Comparison of ENCODE assay signal across 8 mouse cellular contexts in genomic region chr9:107985131-107986119, GRCm38 (mm10). TPM values are rescaled to one million over a fixed set of nuclear protein-coding genes. Genes with fewer than 3 reads are reported as not detected.
DNase-seq lines count a peak whose midpoint lies in the region; ATAC-seq and TF ChIP-seq lines count a peak whose summit lies in the region.

TSS of gene Inka1 (minus strand) at chr9:107985879.

- ATAC-seq in heart, embryonic 14.5 days (ENCODE audit: insufficient number of reproducible peaks, insufficient read depth, low FRiP score, low read depth) = peak; percentile 55
- ATAC-seq in liver, embryonic 15.5 days (ENCODE audit: insufficient read depth) = peak; percentile 74
- ATAC-seq in neural tube, embryonic 11.5 days (ENCODE audit: insufficient read depth, low FRiP score, low TSS enrichment) = peak; percentile 84
- ATAC-seq in stomach, postnatal 0 days (ENCODE audit: low FRiP score, low TSS enrichment) = peak; percentile 67

- no peak for TF ChIP-seq EP300 in stomach, postnatal 0 days (optimal IDR thresholded peaks at IDR 0.05)

- H3K4me1 ChIP-seq in forebrain, embryonic 10.5 days = peaks cover 72% of the 10 kb centered on the region
- peaks cover 44 to 47% of the 10 kb centered on the region in 2 experiments for H3K4me1 ChIP-seq in heart, embryonic 14.5 days (ENCODE audit: control insufficient read depth in 2 of 2, insufficient read depth in 2 of 2, low read length in 2 of 2)
- peaks cover 81% of the 10 kb centered on the region for H3K4me1 ChIP-seq in liver, embryonic 15.5 days (replicated peaks)
- peaks cover 13% of the 10 kb centered on the region for H3K4me1 ChIP-seq in neural tube, embryonic 11.5 days (ENCODE audit: control insufficient read depth, insufficient read depth, low read length)
- H3K4me1 ChIP-seq in stomach, postnatal 0 days (replicated peaks; ENCODE audit: control insufficient read depth, insufficient read depth) = peaks cover 9% of the 10 kb centered on the region

- H3K4me2 ChIP-seq in heart, embryonic 14.5 days (ENCODE audit: low read length) = peak within 1 kb of the TSS; percentile 85
- peak within 1 kb of the TSS; percentile 92 for H3K4me2 ChIP-seq in liver, embryonic 15.5 days
- H3K4me2 ChIP-seq in neural tube, embryonic 11.5 days (ENCODE audit: low read depth) = peak within 1 kb of the TSS; percentile 79
- H3K4me2 ChIP-seq in stomach, postnatal 0 days (replicated peaks; ENCODE audit: low read depth) = peak within 1 kb of the TSS; percentile 80

- peak within 1 kb of the TSS; percentile 73 for H3K4me3 ChIP-seq in forebrain, embryonic 10.5 days
- H3K4me3 ChIP-seq in heart, embryonic 14.5 days (ENCODE audit: control insufficient read depth in 1 of 2, insufficient read depth in 1 of 2, low read depth in 1 of 2, low read length in 2 of 2) = peak within 1 kb of the TSS; percentile 60 to 84
- peak within 1 kb of the TSS; percentile 84 for H3K4me3 ChIP-seq in liver, embryonic 15.5 days (replicated peaks)
- H3K4me3 ChIP-seq in neural tube, embryonic 11.5 days (ENCODE audit: low read depth, low read length) = peak within 1 kb of the TSS; percentile 66
- H3K4me3 ChIP-seq in stomach, postnatal 0 days (ENCODE audit: low read depth, low read length) = peak within 1 kb of the TSS; percentile 64

- H3K27me3 ChIP-seq in forebrain, embryonic 10.5 days (ENCODE audit: poor library complexity, severe bottlenecking) = peaks cover 35% of the 10 kb centered on the region
- H3K27me3 ChIP-seq in heart, embryonic 14.5 days (ENCODE audit: control insufficient read depth, insufficient read depth, low read length) = no peaks in the 10 kb centered on the region
- H3K27me3 ChIP-seq in liver, embryonic 15.5 days = no peaks in the 10 kb centered on the region
- peaks cover 6% of the 10 kb centered on the region for H3K27me3 ChIP-seq in neural tube, embryonic 11.5 days (ENCODE audit: control insufficient read depth, insufficient read depth, low read length)
- no peaks in the 10 kb centered on the region for H3K27me3 ChIP-seq in stomach, postnatal 0 days (ENCODE audit: control insufficient read depth, insufficient read depth, low read length)

- DNase-seq in CD8-positive naive resting alpha-beta T cell, adult 2 months (ENCODE audit: low read depth in 2 of 2, low spot score in 2 of 2) = peak; percentile 80 to 87
- peak; percentile 84 for DNase-seq in c-Kit-positive CD71-negative TER-119-negative erythroid progenitor cells, embryonic 14.5 days (ENCODE audit: low read depth)
- DNase-seq in forebrain, embryonic 10.5 days (ENCODE audit: extremely low spot score, low spot score) = peak; percentile 86
- peak; percentile 96 for DNase-seq in kidney, postnatal 10 days
- DNase-seq in neural tube, embryonic 11.5 days (ENCODE audit: low spot score) = peak; percentile 88
- peak; percentile 88 for DNase-seq in stomach, postnatal 0 days (ENCODE audit: low spot score)

- under 1% methylated on average over 57 of the region's 58 CpGs for WGBS in forebrain, embryonic 10.5 days
- WGBS in heart, embryonic 14.5 days = under 1% methylated on average over 58 of the region's 58 CpGs
- under 1% methylated on average over 58 of the region's 58 CpGs for WGBS in liver, embryonic 15.5 days (ENCODE audit: insufficient replicate concordance)
- WGBS in neural tube, embryonic 11.5 days = under 1% methylated on average over 58 of the region's 58 CpGs
- WGBS in stomach, postnatal 0 days = under 1% methylated on average over 57 of the region's 58 CpGs

- no peaks in the 10 kb centered on the region for H3K36me3 ChIP-seq in forebrain, embryonic 10.5 days (replicated peaks)
- peaks cover 11% of the 10 kb centered on the region for H3K36me3 ChIP-seq in heart, embryonic 14.5 days (ENCODE audit: control insufficient read depth, insufficient read depth, low read length)
- H3K36me3 ChIP-seq in liver, embryonic 15.5 days (replicated peaks) = peaks cover 43% of the 10 kb centered on the region
- no peaks in the 10 kb centered on the region; the same call in 1 of the 2 replicates for H3K36me3 ChIP-seq in neural tube, embryonic 11.5 days (ENCODE audit: control insufficient read depth, insufficient read depth, low read length)
- no peaks in the 10 kb centered on the region for H3K36me3 ChIP-seq in stomach, postnatal 0 days (ENCODE audit: control insufficient read depth, insufficient read depth, low read length)

- peak within 1 kb of the TSS; percentile 88 for H3K27ac ChIP-seq in forebrain, embryonic 10.5 days
- H3K27ac ChIP-seq in heart, embryonic 14.5 days (replicated peaks in 1 of 2; ENCODE audit: control insufficient read depth in 1 of 2, insufficient read depth in 1 of 2, low read depth in 2 of 2, low read length in 2 of 2) = peak within 1 kb of the TSS; percentile 99 to 100
- peak within 1 kb of the TSS; percentile 97 for H3K27ac ChIP-seq in liver, embryonic 15.5 days (replicated peaks)
- H3K27ac ChIP-seq in neural tube, embryonic 11.5 days (ENCODE audit: low read depth, low read length) = peak within 1 kb of the TSS; percentile 91
- peak within 1 kb of the TSS; percentile 97 for H3K27ac ChIP-seq in stomach, postnatal 0 days (replicated peaks)

- H3K9me3 ChIP-seq in forebrain, embryonic 10.5 days = no peaks in the 10 kb centered on the region
- H3K9me3 ChIP-seq in heart, embryonic 14.5 days (ENCODE audit: control insufficient read depth, low read length) = no peaks in the 10 kb centered on the region
- no peaks in the 10 kb centered on the region for H3K9me3 ChIP-seq in liver, embryonic 15.5 days (replicated peaks)
- no peaks in the 10 kb centered on the region for H3K9me3 ChIP-seq in neural tube, embryonic 11.5 days (ENCODE audit: control insufficient read depth, low read length)
- no peaks in the 10 kb centered on the region for H3K9me3 ChIP-seq in stomach, postnatal 0 days (ENCODE audit: control insufficient read depth, low read length)

- peak within 1 kb of the TSS; percentile 89 for H3K9ac ChIP-seq in heart, embryonic 14.5 days (ENCODE audit: low read length)
- peak within 1 kb of the TSS; percentile 82 for H3K9ac ChIP-seq in liver, embryonic 15.5 days
- H3K9ac ChIP-seq in neural tube, embryonic 11.5 days (ENCODE audit: low read length) = peak within 1 kb of the TSS; percentile 65
- peak within 1 kb of the TSS; percentile 74 for H3K9ac ChIP-seq in stomach, postnatal 0 days (ENCODE audit: low read length)

- peak; percentile 42 for TF ChIP-seq CTCF in stomach, postnatal 0 days (IDR thresholded peaks at IDR 0.05; ENCODE audit: low read depth)

RNA-seq across cellular contexts. Expression of gene Inka1, which starts in this region (rescaled TPM):
- polyA plus RNA-seq in forebrain, embryonic 10.5 days (2016; fragmentation: Nextera tagmentation; extraction: Ambion mirVana) = 35.0 TPM in 2 replicates
- polyA plus RNA-seq in heart, embryonic 14.5 days (2014; fragmentation: Nextera tagmentation; extraction: Ambion mirVana) = 46.0 and 49.2 TPM in 2 replicates
- 50.5 and 50.8 TPM in 2 replicates for polyA plus RNA-seq in liver, embryonic 15.5 days (2015; fragmentation: Nextera tagmentation; extraction: Ambion mirVana)
- 62.9 and 71.3 TPM in 2 replicates for polyA plus RNA-seq in neural tube, embryonic 11.5 days (2014; fragmentation: Nextera tagmentation; extraction: Ambion mirVana)
- polyA plus RNA-seq in stomach, postnatal 0 days (2015; fragmentation: Nextera tagmentation; extraction: Ambion mirVana) = 25.9 and 27.6 TPM in 2 replicates

Comparison
In these comparisons a context has a peak if more than half of its experiments do, and no peak if none do; other contexts are left out.
1. Peak in every context shown above with its lines: DNase-seq, ATAC-seq, H3K4me3 ChIP-seq and H3K27ac ChIP-seq.